Mouse (Mus musculus): ENCODE measurements around the gene Elmo3.

Elmo3 gene

DNA sequence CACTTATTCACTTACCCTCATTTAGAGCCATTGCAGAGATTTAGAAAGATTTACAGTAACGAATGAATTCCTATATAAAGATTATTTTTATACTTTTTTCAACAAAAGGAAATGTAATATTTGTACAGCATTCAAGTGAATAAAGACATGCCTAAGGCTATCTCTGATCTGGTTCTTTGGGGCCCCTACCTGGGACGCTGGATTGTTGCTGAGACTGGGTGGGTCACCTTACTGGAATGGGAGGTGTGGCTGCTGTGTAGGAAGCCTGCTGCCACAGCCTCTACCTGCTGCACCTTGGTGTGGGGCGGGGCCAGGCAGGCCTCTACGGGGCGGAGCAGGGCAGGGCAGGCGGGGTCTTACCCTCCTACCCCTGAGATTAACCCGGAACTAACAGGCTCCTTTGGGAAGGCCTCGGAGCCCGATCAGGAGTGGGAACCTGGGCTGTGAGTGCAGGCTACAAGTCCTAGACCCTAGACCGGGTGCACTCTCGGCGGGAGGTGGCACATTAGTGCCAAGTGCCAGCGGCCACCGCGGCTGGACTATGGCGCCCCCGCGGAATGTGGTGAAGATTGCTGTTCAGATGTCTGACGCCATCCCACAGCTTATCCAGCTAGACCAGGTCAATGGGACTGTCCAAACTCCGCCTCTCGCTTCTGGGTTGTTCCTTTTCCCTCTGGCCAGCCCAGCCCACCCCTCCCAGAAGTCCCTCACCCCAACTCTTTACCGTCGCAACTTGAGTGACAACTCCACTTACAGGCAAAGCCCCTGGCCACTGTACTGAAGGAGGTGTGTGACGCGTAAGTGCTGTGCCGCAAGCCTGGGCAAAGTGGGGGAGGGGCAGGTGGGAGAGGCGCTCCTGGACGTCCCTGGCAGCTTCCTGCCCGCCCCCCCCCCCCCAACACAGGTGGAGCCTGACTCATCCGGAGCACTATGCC, at the start of gene Elmo3:
TSS of gene Elmo3 (plus strand) at position 391 of the 935 bp plus-strand sequence.
- peak in 1 of 2 experiments; percentile 27 for DNase-seq (ENCODE audit: low spot score in 2 of 2)

DNA sequence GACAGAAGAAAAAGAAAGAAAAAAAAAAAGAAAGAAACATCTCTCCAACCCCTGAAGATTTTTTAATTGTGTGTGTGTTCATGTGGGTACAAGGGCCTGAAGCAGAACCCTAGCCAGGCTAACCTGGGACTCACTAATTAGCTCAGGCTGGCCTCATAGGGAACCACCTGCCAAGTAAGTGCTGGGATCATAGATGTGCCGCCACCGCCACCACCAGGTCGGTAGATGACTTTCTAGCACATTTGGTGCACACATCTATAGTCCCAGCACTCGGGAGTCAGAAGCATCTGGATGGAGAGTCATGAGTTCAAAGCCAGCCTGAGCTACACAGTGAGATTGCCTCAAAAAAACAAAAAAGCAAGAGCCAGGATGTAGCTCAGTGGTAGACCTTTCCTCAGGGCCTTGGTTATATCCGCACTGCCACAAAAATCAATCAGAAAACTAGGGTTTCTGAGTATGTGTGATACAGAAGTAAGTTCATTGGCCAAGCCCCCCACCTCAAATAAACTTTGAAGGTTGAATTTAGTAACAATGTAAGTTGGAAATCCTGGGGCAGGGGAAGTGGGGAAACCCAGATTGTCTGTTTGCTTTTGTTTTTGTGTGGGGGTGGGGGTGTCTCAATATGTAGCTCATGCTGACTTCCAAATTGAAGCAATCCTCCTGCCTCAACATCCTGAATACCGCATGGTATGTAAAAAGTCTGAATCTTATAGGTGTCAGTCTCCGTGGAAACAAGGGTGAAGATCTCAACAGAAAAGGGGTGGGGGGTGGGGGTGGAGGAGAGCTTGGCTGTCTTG, 47.9 kb upstream of the Elmo3 start:
- no peak for DNase-seq (ENCODE audit: low spot score in 2 of 2)

DNA sequence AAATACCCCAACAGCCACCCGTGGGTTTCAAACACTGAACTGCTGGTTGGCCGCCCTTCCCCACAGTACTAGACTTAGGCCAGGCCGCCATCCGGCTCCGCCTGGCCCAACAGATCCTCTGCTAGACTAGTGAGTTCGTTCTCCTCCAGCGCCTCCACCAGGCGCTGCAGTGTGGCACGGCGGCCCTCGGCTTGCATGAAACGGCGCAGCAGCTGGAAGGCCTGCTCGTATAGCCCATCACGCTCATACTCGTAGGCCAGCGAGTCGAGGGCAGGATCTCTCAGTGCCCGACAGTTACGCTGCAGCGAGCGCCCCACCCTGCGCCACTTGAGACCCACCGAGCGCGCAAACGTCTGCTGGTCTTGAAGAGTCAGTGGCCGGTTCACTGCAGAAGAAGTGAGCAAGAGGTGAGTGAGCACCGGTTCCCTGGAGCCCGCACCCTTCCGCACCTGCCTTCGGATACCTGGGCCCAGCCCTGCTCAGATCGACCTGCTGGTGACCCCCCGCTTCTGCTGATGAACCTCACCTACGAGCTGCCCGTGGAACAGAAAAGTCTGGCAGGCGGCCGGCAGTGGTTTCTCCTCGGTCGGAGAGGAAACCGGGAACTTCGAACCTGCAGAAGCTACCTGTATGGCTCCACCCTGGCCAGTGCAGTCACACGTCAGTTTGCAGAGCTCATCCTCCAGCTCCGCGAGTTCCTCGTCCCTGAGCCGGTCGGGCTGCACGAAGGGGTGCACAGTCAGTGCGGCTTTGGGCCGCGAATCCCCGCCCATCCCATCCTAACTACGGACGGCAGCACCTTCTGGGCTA, 46.3 kb upstream of the Elmo3 start:
- no peak for DNase-seq (ENCODE audit: low spot score in 2 of 2)

DNA sequence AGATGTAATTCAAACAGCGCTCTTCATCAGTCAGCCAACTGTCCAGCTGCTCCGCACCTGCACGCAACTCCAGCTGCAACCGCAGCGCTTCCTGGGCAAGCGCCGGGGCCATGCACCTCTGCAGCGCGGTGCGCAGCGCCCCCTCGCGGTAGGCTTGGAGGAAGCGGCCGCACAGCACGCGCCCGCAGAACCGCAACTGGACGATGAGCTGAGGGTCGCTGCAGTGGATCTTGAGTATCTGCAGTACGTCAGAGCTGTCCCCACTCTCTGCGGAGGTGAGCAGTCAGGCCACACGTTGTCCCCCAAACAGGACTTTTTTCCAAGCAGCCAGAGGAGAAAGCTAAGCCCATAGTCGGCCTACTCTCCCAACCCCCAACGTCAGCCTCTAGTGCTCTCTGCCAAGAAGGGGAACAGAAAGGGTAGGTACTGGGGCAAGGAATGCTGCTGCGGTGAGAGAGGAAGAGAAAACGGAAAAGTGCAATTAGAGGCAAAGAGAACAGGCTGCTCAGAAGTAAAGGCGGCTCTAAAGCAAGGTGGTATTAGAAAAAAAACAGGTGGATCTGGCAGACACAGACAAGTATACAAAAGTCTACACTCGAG, 45.6 kb upstream of the Elmo3 start:
- DNase-seq (ENCODE audit: low spot score in 2 of 2): peak; percentile 62 to 73

DNA sequence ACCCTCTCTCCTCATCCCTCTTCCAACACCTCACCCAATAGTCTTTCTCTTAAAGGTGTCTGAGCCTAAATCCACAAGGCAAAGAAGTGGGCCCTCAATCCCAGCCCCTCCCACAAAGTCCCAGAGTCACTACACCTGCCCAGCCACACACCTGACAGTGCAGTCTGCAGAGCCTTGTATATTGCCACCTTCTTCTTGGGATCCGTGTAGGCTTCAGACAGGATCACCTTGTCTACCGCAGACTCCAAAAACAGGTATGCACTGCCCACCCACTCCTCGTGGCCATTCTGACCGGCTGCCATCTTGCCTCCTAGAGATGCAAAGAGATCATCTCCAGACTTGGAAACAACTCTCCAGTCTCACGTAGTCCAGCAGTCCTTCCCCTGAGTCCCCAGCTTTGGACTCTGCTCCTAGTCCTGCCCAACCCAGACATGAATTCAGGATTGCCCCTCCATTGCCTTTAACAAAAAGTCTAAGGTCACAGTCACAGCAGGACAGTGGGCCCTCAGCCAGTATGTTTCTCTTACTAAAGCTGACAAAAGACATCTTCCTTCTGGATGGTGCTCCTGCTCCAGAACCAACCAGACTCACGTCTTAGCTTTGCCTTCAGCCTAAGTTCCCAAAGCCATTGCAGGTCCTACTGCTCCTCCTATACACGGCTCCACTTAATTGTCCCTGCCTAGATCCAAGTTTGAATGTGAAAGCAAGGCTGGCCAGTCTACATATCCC, 44.9 kb upstream of the Elmo3 start:
- no peak for DNase-seq (ENCODE audit: low spot score in 2 of 2)

DNA sequence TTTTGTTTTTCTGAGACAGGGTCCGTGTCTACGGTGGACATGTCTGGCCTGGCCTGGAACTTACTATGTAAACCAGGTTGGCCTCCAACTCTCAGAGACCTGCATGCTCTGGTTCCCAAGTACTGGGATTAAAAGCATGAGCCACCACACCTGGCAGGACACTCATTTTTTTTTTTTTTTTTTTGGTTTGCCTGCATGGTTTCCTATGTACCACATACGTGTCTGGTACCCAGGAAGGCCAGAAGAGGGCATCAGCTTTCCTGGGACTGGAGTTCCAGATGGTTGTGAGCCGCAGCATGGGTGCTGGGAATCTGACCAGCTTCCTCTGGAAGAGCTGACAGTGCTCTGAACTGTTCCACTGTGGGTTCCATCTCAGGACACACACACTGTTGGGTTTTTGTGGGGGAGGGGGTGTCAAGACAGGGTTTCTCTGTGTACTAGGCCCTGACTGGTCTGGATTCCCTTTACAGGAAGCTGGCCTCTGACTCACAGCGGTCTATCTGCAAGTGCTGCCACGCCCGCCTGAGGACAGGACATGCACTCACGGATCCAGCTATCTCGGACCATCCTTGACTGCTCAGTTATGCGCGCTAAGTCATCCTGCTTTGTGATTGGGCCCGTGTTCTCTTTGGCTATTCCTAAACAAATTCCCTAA, 43.9 kb upstream of the Elmo3 start:
- no peak for DNase-seq (ENCODE audit: low spot score in 2 of 2)

DNA sequence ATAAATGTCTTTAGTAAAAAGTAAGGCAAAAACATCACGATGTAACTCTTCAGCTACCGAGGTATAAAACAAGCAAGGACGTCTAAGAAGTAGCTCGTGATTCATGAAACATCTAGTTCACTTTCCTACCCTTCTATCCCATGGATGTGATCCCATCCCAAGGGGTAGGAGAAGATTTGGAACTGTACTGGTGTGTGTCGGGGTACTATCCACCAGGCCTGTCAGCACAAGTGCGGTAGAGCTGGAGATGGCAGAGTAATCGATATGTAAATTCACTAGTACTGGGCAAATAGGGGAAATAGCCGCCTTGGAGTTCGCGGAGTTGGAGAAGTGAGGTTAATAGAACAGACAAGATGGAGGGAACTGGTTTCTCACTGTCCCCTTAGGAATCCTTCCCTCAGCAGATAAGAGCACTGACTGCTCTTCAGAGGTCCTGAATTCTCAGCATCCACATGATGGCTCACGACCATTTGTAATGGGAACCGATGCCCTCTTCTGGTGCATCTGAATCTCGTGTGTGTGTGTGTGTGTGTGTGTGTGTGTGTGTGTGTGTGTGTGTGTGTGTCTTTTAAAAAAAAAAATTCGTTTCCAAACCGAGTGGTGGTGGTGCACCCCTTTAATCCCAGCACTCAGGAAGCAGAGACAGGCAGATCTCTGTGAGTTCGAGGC, 42.0 kb upstream of the Elmo3 start:
- no peak for DNase-seq (ENCODE audit: low spot score in 2 of 2)

DNA sequence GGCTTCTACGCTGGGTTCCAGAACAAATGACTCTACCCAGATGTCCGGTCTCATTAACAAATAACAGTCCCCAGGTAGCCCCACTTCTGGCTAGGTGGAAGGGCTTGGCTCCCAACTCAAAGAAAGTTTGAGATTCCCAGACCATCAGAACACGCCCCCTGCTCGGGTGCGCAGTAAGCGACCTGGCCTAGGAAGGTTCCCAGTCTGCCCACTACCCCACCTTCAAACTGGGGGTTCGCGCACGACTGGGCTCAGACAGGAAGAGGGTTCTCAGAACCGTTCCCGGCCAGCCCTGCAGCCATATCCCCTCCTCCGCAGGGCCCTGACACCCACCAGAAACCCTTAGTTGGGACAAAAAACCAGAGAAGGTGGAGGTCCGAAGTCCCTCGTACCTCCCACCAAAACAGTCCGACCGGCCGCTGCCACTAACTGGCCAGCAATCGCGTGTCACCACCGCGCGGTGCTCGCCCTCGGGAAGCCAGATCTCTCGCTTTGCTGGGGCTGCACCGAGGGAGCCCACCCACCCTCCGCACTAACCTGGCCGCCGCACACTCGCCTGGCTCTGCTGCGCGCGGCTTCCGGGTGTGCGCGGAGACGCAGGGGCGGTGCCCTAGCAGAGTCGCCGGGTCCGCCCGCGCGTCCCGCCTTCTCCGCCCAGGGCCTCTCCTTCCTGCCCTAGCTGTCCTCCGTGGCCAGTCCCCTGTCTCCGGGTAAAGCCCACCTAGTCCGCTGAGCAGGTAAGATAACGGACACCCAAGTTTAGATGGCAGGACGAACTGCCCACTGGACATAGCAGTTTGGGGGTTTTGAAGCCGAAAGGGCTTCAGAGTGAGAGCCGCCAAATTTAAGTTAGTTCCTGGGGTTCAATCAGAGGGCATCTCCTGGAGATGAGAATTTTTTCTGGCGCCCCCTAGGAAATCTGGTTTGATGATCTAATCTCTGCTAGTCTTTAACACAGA, 41.1 kb upstream of the Elmo3 start, which contains the start of the genes Tradd and Fbxl8:
TSS of gene Tradd (minus strand) at position 586 of the 959 bp plus-strand sequence.
TSS of gene Fbxl8 (plus strand) at position 625 of the 959 bp plus-strand sequence.
- DNase-seq (ENCODE audit: low spot score in 2 of 2): peak; percentile 61 to 65

DNA sequence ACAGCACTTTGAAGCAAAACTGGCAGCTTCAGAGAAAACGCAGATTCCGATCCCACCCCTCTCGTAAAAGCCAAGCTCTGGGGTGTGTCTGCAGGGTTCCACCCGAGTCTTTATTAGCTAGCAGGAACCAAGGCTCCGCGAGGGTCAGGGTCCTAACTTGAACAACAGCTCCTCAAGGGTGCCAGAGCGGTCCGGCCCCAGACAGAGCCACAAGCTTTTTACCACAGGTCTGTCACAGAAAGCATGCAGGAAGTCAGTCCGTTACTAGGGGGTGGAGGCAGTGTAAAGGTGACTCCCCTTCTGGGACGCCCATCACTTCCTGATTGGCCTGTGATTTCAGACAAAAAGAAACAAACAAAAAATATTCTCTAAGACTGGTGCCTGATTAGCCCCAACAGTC, 40.3 kb upstream of the Elmo3 start:
- peak; percentile 74 to 77 for DNase-seq (ENCODE audit: low spot score in 2 of 2)

DNA sequence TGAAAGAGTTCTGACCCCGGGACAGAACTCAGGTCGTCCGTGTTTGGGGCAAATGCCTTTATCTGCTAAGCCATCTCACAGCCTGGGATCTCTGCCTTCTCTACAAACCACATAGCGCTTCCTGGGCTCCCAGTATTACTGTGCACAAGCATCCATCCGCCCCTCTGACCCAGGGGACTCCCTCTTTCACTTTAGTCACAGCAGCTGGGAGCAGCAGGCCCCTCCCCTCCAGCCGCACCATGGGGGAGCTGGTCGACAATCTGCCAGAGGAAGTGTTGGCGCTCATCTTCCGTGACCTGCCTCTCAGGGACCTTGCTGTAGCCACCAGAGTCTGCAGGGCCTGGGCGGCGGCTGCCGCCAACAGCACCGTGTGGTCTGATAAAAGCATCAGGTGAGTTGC, 38.6 kb upstream of the Elmo3 start:
- peak in 1 of 2 experiments; percentile 53 for DNase-seq (ENCODE audit: low spot score in 2 of 2)

DNA sequence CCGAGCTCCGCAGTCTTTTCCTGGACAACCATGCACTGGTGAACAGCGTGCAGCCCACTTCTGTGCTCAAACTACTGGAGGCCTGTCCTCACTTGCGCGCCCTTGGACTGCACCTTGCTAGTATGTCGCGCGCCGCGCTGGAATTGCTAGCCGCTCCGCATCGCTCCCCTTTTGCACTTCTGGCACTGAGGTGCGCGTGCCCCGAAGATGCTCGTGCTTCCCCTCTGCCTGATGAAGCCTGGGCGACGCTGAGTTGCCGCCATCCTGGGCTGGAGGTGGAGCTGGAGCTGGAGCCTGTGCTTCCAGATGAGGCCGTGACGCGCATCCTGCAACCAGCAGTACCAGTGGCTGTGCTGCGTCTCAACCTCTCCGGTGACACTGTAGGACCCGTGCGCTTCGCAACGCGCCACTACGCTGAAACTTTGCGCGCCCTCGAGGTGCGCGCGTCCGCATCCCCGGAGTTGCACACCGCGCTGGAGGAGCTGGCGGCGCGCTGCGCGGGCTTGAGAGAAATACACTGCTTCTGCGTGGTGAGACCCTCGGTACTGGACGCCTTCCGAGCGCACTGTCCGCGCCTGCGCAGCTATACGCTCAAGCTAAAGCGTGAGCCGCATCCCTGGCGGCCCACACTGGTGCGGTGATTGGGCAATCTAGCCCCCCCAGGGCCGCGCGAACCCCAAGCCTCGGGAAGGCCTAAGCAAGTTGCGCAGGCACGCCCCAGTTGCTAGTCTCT, 36.9 kb upstream of the Elmo3 start:
- no peak for DNase-seq (ENCODE audit: low spot score in 2 of 2)

DNA sequence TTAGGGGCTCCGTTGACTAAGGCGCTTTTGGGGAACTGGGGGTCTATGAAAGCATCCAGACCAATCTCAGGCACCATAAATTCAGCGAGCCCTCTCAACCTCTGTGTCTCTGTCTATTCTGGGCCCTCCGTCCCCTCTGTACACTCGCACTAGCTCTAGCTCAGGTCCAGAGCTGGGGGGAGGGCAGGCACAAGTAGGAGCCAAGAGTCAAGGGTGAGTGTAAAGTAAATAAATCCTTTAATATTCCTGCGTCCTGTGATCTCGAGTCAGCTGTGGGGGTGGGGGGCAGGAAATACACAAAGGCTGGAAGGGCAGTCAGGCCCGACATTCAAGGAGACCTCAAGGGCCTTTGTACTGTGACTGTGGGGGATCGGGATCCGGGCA, 36.3 kb upstream of the Elmo3 start:
- no peak for DNase-seq (ENCODE audit: low spot score in 2 of 2)

DNA sequence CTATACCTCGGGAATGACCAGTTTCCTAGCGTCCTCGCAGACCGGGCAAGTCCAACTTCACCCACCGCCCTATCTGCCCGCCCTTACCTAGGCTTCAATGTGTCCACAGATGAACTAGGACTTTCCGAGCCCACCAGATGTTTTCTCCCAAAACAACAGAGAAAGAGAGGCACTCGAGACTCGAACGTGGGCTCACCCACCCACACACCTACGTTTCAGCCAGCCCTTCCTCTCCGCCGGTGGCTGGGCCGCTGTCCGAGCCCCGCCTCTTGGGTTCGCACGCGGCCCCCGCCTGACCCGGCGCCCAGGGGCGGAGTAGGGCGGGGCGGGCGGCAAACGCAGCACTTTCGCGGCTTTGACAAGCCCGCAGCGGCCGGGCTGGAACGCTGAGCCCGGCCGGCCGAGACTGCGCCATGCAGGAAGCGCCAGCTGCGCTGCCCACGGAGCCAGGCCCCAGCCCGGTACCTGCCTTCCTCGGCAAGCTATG, 35.9 kb upstream of the Elmo3 start, which contains the start of gene Hsf4:
TSS of gene Hsf4 (plus strand) at position 341 of the 487 bp plus-strand sequence.
- DNase-seq (ENCODE audit: low spot score in 2 of 2): peak; percentile 37 to 49

DNA sequence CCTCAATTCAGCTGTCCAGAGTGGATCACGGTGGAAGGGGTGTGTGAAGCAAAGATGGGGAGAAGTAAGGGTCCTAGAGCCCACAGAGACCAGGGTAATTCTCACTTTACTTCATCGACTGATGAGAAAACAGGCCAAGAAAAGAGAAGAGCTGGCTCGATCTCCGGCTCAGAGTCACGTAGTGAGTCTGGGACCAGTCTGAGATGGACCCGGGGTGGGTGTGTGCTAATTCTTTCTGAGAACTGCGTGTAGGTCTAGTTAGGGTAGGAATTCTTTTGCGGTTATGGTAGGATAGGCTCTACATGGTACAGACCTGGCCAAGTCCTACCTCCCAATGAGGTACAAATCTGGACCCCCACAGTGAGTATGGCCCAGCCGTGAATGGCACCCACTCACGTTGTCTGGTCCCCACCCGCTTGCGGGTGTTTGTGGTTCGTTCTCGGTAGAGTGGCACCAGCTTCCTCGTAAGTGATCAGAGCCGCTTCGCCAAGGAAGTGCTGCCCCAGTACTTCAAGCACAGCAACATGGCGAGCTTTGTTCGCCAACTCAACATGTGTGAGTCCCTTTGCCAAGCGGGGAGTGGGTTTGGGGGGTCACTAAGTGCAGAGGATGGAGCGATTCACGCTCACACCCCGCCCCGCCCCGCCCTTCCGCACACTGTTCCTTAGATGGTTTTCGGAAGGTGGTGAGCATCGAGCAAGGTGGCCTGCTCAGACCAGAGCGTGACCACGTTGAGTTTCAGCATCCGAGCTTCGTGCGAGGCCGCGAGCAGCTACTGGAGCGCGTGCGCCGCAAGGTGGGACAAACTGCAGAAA, 35.1 kb upstream of the Elmo3 start:
- DNase-seq (ENCODE audit: low spot score in 2 of 2): peak; percentile 48 to 55

DNA sequence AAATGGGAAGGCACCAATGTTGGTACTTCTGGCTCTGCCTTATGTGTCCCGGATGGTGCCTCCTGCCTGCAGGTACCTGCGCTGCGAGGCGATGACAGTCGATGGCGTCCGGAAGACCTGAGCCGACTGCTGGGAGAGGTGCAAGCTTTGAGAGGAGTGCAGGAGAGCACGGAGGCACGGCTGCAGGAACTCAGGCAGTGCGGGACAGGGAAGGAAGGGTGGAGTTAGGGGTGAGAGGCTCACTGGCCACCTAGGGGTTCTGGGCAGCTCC, 34.5 kb upstream of the Elmo3 start:
- DNase-seq (ENCODE audit: low spot score in 2 of 2): no peak

DNA sequence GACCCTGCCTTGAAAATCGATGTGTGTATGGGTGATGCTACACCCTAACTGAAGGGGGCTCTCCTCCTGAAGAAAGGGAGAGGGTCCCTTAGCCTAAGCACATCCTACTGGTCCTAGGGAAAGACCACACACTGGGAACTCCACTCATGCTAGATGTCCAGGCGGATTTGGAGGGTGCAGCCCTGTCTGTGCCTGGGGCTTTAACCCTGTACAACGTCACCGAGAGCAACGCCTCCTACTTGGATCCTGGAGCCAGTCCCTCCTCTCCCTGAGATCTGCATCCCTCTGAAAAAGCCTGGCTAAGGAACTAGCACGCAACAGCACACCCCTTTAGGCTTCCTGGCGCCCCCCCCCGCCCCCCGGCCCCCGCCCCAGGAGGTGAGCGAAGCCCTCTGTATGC, 30.0 kb upstream of the Elmo3 start:
- no peak for DNase-seq (ENCODE audit: low spot score in 2 of 2)

DNA sequence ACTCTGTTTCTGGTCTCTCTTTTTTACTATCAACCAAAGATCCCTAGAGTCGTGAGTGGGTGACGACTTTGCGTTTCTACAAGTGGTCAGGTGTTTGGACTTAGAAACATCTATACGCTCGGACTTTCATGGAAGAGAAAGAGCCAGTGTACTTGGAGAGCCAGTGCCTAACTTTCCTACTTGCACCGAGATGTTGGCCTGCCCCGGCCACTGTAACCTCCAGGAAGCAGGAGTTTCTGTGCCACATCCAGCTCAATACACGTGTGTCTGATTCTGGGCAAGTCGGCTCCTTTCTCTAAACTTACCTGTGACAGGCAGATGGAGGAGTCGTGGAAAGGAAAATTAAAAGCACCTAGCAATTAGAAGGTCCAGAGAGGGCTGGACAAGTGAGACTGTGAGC, 29.6 kb upstream of the Elmo3 start, which contains the start of gene Nol3:
TSS of gene Nol3 (plus strand) at position 301 of the 400 bp plus-strand sequence.
- DNase-seq (ENCODE audit: low spot score in 2 of 2): no peak
